ENCODE assay signal across 13 mouse cellular contexts in the genomic region with DNA sequence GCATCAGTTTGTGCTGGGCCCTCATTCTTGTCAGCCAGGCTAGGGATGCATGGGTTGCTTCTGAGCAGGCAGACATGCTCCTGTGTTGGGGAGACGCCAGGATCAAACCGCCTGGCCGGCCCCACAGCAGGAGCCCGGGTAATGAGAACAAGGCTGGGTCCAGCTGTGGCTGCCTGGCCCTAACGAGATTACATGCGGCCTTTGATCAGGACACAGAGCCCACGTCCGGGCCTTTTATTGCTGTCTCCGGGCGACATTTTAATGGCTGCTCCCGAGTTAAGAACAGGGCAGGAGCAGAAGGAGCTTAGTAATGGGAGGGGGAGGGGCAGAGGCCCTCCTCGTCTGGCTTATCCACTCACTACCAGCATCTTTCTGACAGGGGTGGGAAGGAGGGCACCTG. TPM values are rescaled to one million over a fixed set of nuclear protein-coding genes. Genes with fewer than 3 reads are reported as not detected.
DNase-seq lines count a peak whose midpoint lies in the region; ATAC-seq and TF ChIP-seq lines count a peak whose summit lies in the region.
"Had no signal": no experiment of that assay in that cellular context is flagged by ENCODE, and none has a peak within 500 bp of the region (broad histone marks: within the 10 kb centered on the region; RNA-seq: fewer than 3 reads in every experiment).

No protein-coding gene starts in this region.

- no peaks in the 10 kb centered on the region for H3K27me3 ChIP-seq in heart, embryonic 11.5 days (ENCODE audit: control insufficient read depth, insufficient read depth, low read length)
- H3K27me3 ChIP-seq in hindbrain, embryonic 13.5 days: peaks cover 11% of the 10 kb centered on the region
- H3K27me3 ChIP-seq in midbrain, embryonic 13.5 days: peaks cover 74% of the 10 kb centered on the region
- H3K27me3 ChIP-seq: heart, embryonic 13.5 days had no signal

- ATAC-seq in heart, embryonic 11.5 days (replicated peaks; ENCODE audit: insufficient number of reproducible peaks, low FRiP score, low TSS enrichment): no peak
- no peak for ATAC-seq in hindbrain, embryonic 13.5 days (ENCODE audit: low FRiP score)
- peak; percentile 85 for ATAC-seq in midbrain, embryonic 13.5 days

- H3K27ac ChIP-seq in heart, embryonic 11.5 days (ENCODE audit: low read depth, low read length): no peak overlapping the region
- H3K27ac ChIP-seq in hindbrain, embryonic 13.5 days: peak overlapping the region; percentile 68
- peak overlapping the region; percentile 82 for H3K27ac ChIP-seq in midbrain, embryonic 13.5 days
- no peak overlapping the region for H3K27ac ChIP-seq in left cerebral cortex, adult 2 months
- H3K27ac ChIP-seq: heart, embryonic 13.5 days had no signal

- intact Hi-C loops in left cerebral cortex, adult 2 months (cut with DNase I): loop anchor here (5.0 to 10.0 kb wide), 3 partner anchors 50 to 502 kb away; no protein-coding TSS in a partner anchor

- H3K4me1 ChIP-seq in heart, embryonic 11.5 days (ENCODE audit: control insufficient read depth, insufficient read depth, low read length): no peaks in the 10 kb centered on the region
- H3K4me1 ChIP-seq in hindbrain, embryonic 13.5 days (replicated peaks): peaks cover 41% of the 10 kb centered on the region
- peaks cover 25% of the 10 kb centered on the region for H3K4me1 ChIP-seq in midbrain, embryonic 13.5 days (replicated peaks)
- H3K4me1 ChIP-seq: heart, embryonic 13.5 days had no signal

- WGBS in heart, embryonic 11.5 days (ENCODE audit: insufficient replicate concordance): 40% methylated on average over 12 of the region's 12 CpGs
- 11% methylated on average over 12 of the region's 12 CpGs for WGBS in hindbrain, embryonic 13.5 days
- 3% methylated on average over 12 of the region's 12 CpGs for WGBS in midbrain, embryonic 13.5 days

- H3K9ac ChIP-seq in heart, embryonic 11.5 days (ENCODE audit: low read depth, low read length): no peak overlapping the region
- 0 out of 2 replicates have a peak overlapping the region, but pooled peaks have one; percentile 15 for H3K9ac ChIP-seq in hindbrain, embryonic 13.5 days
- H3K9ac ChIP-seq in midbrain, embryonic 13.5 days (replicated peaks): 0 out of 2 replicates have a peak overlapping the region, but pooled peaks have one; percentile 36
- H3K9ac ChIP-seq: heart, embryonic 13.5 days had no signal

- DNase-seq in heart, adult 11 months: peak; percentile 84
- DNase-seq in embryo, embryonic 10.5 days (ENCODE audit: low spot score): peak; percentile 72
- DNase-seq in natural killer cell, adult 2 months (ENCODE audit: low spot score in 2 of 2): no peak
- DNase-seq in spleen, postnatal 10 days (ENCODE audit: low spot score in 2 of 2): no peak
- DNase-seq in left cerebral cortex, adult 2 months (ENCODE audit: extremely low spot score in 1 of 2, low spot score in 2 of 2): no peak
- DNase-seq: adrenal gland, postnatal 10 days; lung, postnatal 36 days had no signal

- peaks cover 45% of the 10 kb centered on the region for H3K36me3 ChIP-seq in heart, embryonic 11.5 days (ENCODE audit: control insufficient read depth, insufficient read depth, low read length)
- H3K36me3 ChIP-seq in hindbrain, embryonic 13.5 days: peaks cover 58% of the 10 kb centered on the region
- peaks cover 61% of the 10 kb centered on the region for H3K36me3 ChIP-seq in midbrain, embryonic 13.5 days

- H3K4me3 ChIP-seq in heart, embryonic 11.5 days (ENCODE audit: low read depth, low read length): no peak overlapping the region
- no peak overlapping the region for H3K4me3 ChIP-seq in hindbrain, embryonic 13.5 days
- H3K4me3 ChIP-seq in midbrain, embryonic 13.5 days (replicated peaks): no peak overlapping the region
- no peak overlapping the region for H3K4me3 ChIP-seq in left cerebral cortex, adult 2 months
- H3K4me3 ChIP-seq: heart, embryonic 13.5 days had no signal

- H3K4me2 ChIP-seq in heart, embryonic 11.5 days: no peak overlapping the region
- H3K4me2 ChIP-seq in hindbrain, embryonic 13.5 days: no peak overlapping the region
- no peak overlapping the region for H3K4me2 ChIP-seq in midbrain, embryonic 13.5 days (replicated peaks)
- H3K4me2 ChIP-seq: heart, embryonic 13.5 days; liver, embryonic 11.5 days had no signal

- H3K9me3 ChIP-seq in heart, embryonic 11.5 days (replicated peaks; ENCODE audit: control insufficient read depth, low read length): peaks cover 8% of the 10 kb centered on the region; the same call in 1 of the 2 replicates
- no peaks in the 10 kb centered on the region for H3K9me3 ChIP-seq in hindbrain, embryonic 13.5 days
- H3K9me3 ChIP-seq in midbrain, embryonic 13.5 days: peaks cover 10% of the 10 kb centered on the region; the same call in 1 of the 2 replicates

- no peak for TF ChIP-seq CTCF in left cerebral cortex, adult 2 months (IDR thresholded peaks at IDR 0.05)

RNA-seq across cellular contexts. Expression of a gene that starts 20.5 kb away (rescaled TPM):
- polyA plus RNA-seq in heart, embryonic 11.5 days (2014; fragmentation: Nextera tagmentation; extraction: Ambion mirVana): 0.14 TPM in 1 of 2 replicates, not detected in the other
- 0.97 and 1.1 TPM in 2 replicates for polyA plus RNA-seq in hindbrain, embryonic 13.5 days (2015; fragmentation: Nextera tagmentation; extraction: Ambion mirVana)
- polyA plus RNA-seq in midbrain, embryonic 13.5 days (2015; fragmentation: Nextera tagmentation; extraction: Ambion mirVana): 0.31 and 0.83 TPM in 2 replicates
- under 1 TPM in 1 of 2 experiments, not detected in 1; 0.63 TPM for total RNA-seq in left cerebral cortex, adult 2 months (2021)
- total RNA-seq: G1E had no signal
- polyA plus RNA-seq: G1E; liver, embryonic 11.5 days had no signal

RNA-seq across cellular contexts. Expression of a gene that starts 20.7 kb away (rescaled TPM):
- 16.0 and 16.5 TPM in 2 replicates for polyA plus RNA-seq in heart, embryonic 11.5 days (2014; fragmentation: Nextera tagmentation; extraction: Ambion mirVana)
- polyA plus RNA-seq in hindbrain, embryonic 13.5 days (2015; fragmentation: Nextera tagmentation; extraction: Ambion mirVana): 8.5 and 10.9 TPM in 2 replicates
- 10.2 and 10.4 TPM in 2 replicates for polyA plus RNA-seq in midbrain, embryonic 13.5 days (2015; fragmentation: Nextera tagmentation; extraction: Ambion mirVana)
- 1 to 10 TPM; 5.0 to 5.4 TPM for total RNA-seq in left cerebral cortex, adult 2 months (2021)

Comparison
In these comparisons a context has a peak if more than half of its experiments do, and no peak if none do; other contexts are left out.
1. DNase-seq: peak in heart, adult 11 months (single experiment) and embryo, embryonic 10.5 days (single experiment); none in natural killer cell, adult 2 months (0 of 2), spleen, postnatal 10 days (0 of 2) and left cerebral cortex, adult 2 months (0 of 2).
2. H3K27ac ChIP-seq: peak in hindbrain, embryonic 13.5 days (single experiment) and midbrain, embryonic 13.5 days (single experiment); none in heart, embryonic 11.5 days (single experiment) and left cerebral cortex, adult 2 months (single experiment).